Mouse (Mus musculus) kidney, embryonic 14.5 days (tissue): Measurements from ENCODE around the gene H2-M10.4. TPM values are rescaled to one million over a fixed set of nuclear protein-coding genes. Genes with fewer than 3 reads are reported as not detected.

Source experiments
- ATAC-seq: fragments of 200-750 bp; cut with Nextera tagmentation; 2 replicates; pipeline ENCODE4 v1.8.0; 2017; ENCODE audit warnings: moderate number of reproducible peaks, mild to moderate bottlenecking, moderate TSS enrichment, moderate library complexity; ENCODE audit not compliant: low FRiP score, low TSS enrichment
- H3K27ac ChIP-seq: fragments of 300-500 bp; sonication (generic); 2 replicates; pipeline ENCODE4 v1.5.1; 2014; ENCODE audit warnings: low read depth, mild to moderate bottlenecking, low read length, moderate library complexity, mixed read lengths
- H3K27me3 ChIP-seq: fragments of 300-500 bp; sonication (generic); 2 replicates; pipeline ENCODE4 v1.6.1; 2014; ENCODE audit warnings: mild to moderate bottlenecking, low read length; ENCODE audit not compliant: control insufficient read depth, insufficient read depth
- H3K36me3 ChIP-seq: fragments of 300-500 bp; sonication (generic); 2 replicates; pipeline ENCODE4 v1.6.1; 2014; ENCODE audit warnings: low read length, mixed read lengths; ENCODE audit not compliant: control insufficient read depth, insufficient read depth
- H3K4me1 ChIP-seq: fragments of 300-500 bp; sonication (generic); 2 replicates; pipeline ENCODE4 v1.6.1; 2014; ENCODE audit warnings: low read length, mixed read lengths; ENCODE audit not compliant: control insufficient read depth, insufficient read depth
- H3K4me2 ChIP-seq: fragments of 300-500 bp; sonication (generic); replicated peaks from 2 replicates; pipeline ENCODE4 v1.6.1; 2014; ENCODE audit warnings: low read depth, mild to moderate bottlenecking, low read length
- H3K4me3 ChIP-seq: fragments of 300-500 bp; sonication (generic); 2 replicates; pipeline ENCODE4 v1.5.1; 2014; ENCODE audit warnings: mild to moderate bottlenecking, low read length
- H3K9ac ChIP-seq: fragments of 300-500 bp; sonication (generic); 2 replicates; pipeline ENCODE4 v1.6.1; 2014; ENCODE audit warnings: low read depth, mild to moderate bottlenecking, low read length, moderate library complexity
- H3K9me3 ChIP-seq: fragments of 300-500 bp; sonication (generic); 2 replicates; pipeline ENCODE4 v1.6.1; 2016; ENCODE audit warnings: low read length; ENCODE audit not compliant: control insufficient read depth
- WGBS: fragments of 180-500 bp; shearing (Covaris S2); extraction: QIAGEN DNeasy Blood & Tissue Kit; methylation state at CpG from one replicate; pipeline ENCODE4 v1.1.7; 2014; 5-methylcytosine and 5-hydroxymethylcytosine counted together
- polyA plus RNA-seq: library from polyadenylated mRNA; unstranded; fragments of >200 nt; fragmentation: Nextera tagmentation; extraction: Ambion mirVana; gene quantifications from 2 replicates; pipeline ENCODE4 v1.2.1, GENCODE M21; 2014

Gene H2-M10.4
- polyA plus RNA-seq, 1 experiment from 2014 or later = not detected

GRCm38 (mm10) chr17:36417416-36417815 lies 44.7 kb downstream of the H2-M10.4 start:
- Histone ChIP-seq H3K27me3 (no peaks in the 10 kb centered on the region), H3K27ac (no peak overlapping the region), H3K9ac (no peak overlapping the region), H3K4me3 (no peak overlapping the region), H3K4me1 (no peaks in the 10 kb centered on the region), H3K4me2 (no peak overlapping the region), H3K36me3 (no peaks in the 10 kb centered on the region), H3K9me3 (no peaks in the 10 kb centered on the region; the same call in 1 of the 2 replicates)
- no peak for ATAC-seq
- 58% methylated on average over 2 of the region's 2 CpGs for WGBS

- Histone ChIP-seq H3K9ac (no peak overlapping the region), H3K36me3 (no peaks in the 10 kb centered on the region), H3K27me3 (no peaks in the 10 kb centered on the region), H3K27ac (no peak overlapping the region), H3K9me3 (no peaks in the 10 kb centered on the region), H3K4me2 (no peak overlapping the region), H3K4me1 (no peaks in the 10 kb centered on the region), H3K4me3 (no peak overlapping the region)
- WGBS = 60% methylated on average over 1 of the region's 1 CpGs
- ATAC-seq = no peak
Measured at GRCm38 (mm10) chr17:36415407-36415806, 46.7 kb downstream of the H2-M10.4 start.

- WGBS = 82% methylated on average over 1 of the region's 1 CpGs
Measured at GRCm38 (mm10) chr17:36414361-36414760, 47.8 kb downstream of the H2-M10.4 start.

More at GRCm38 (mm10) chr17:36414361-36414760, 47.8 kb downstream of the H2-M10.4 start:
- ATAC-seq = no peak
- Histone ChIP-seq H3K4me2 (no peak overlapping the region), H3K27me3 (no peaks in the 10 kb centered on the region), H3K9ac (no peak overlapping the region), H3K36me3 (no peaks in the 10 kb centered on the region), H3K4me3 (no peak overlapping the region), H3K27ac (no peak overlapping the region), H3K9me3 (no peaks in the 10 kb centered on the region), H3K4me1 (no peaks in the 10 kb centered on the region)

Other genes with a start within 250 kb of the H2-M10.4 start
- 120 and 163 TPM in 2 replicates for gene Rpp21, start 204.3 kb downstream of the H2-M10.4 start, polyA plus RNA-seq
- 11.5 and 16.7 TPM in 2 replicates for gene Trim39, start 190.1 kb downstream of the H2-M10.4 start, polyA plus RNA-seq
- gene H2-M10.2, start 175.8 kb downstream of the H2-M10.4 start, polyA plus RNA-seq = 0.19 TPM in 1 of 2 replicates, not detected in the other
- not detected in 2 replicates for gene H2-M10.1, start 136.2 kb downstream of the H2-M10.4 start, polyA plus RNA-seq
- gene H2-M10.3, start 93.9 kb downstream of the H2-M10.4 start, polyA plus RNA-seq = not detected in 2 replicates
- not detected in 2 replicates for gene H2-M11, start 84.7 kb upstream of the H2-M10.4 start, polyA plus RNA-seq
- not detected in 2 replicates for gene H2-M9, start 180.3 kb upstream of the H2-M10.4 start, polyA plus RNA-seq
- not detected in 2 replicates for gene H2-M1, start 209.9 kb upstream of the H2-M10.4 start, polyA plus RNA-seq